Mouse (Mus musculus) B cell, adult 2 months (primary cell): ENCODE data around the gene 7530416G11Rik.

Experiments
- DNase-seq, 2 experiments: peaks; one replicate each; pipeline ENCODE4 v3.0.0; 2022

7530416G11Rik gene

GRCm38 (mm10) chr15:85479365-85479764 is 23.7 kb downstream of the 7530416G11Rik start:
- DNase-seq, result no peak

GRCm38 (mm10) chr15:85477584-85477983 is 25.4 kb downstream of the 7530416G11Rik start:
- DNase-seq, result peak; percentile 77 to 82

- DNase-seq, result no peak
Measured at GRCm38 (mm10) chr15:85474697-85475096, 28.3 kb downstream of the 7530416G11Rik start.

- DNase-seq, result no peak
Measured at GRCm38 (mm10) chr15:85469401-85469800, 33.6 kb downstream of the 7530416G11Rik start.

GRCm38 (mm10) chr15:85466456-85467067 is 36.5 kb downstream of the 7530416G11Rik start:
- DNase-seq, result no peak

GRCm38 (mm10) chr15:85464823-85465565 is 38.0 kb downstream of the 7530416G11Rik start:
- no peak for DNase-seq

GRCm38 (mm10) chr15:85464190-85464589 is 38.8 kb downstream of the 7530416G11Rik start:
- no peak for DNase-seq

- DNase-seq, result no peak
Measured at GRCm38 (mm10) chr15:85463027-85463790, 39.8 kb downstream of the 7530416G11Rik start.

- DNase-seq, result no peak
Measured at GRCm38 (mm10) chr15:85462138-85462537, 40.9 kb downstream of the 7530416G11Rik start.

GRCm38 (mm10) chr15:85461541-85461940 is 41.5 kb downstream of the 7530416G11Rik start:
- DNase-seq, result no peak

GRCm38 (mm10) chr15:85458631-85459082 is 44.4 kb downstream of the 7530416G11Rik start:
- DNase-seq, result no peak

- no peak for DNase-seq
Measured at GRCm38 (mm10) chr15:85457838-85458237, 45.2 kb downstream of the 7530416G11Rik start.

- no peak for DNase-seq
Measured at GRCm38 (mm10) chr15:85456891-85457290, 46.1 kb downstream of the 7530416G11Rik start.

- DNase-seq, result no peak
Measured at GRCm38 (mm10) chr15:85446652-85447051, 56.4 kb downstream of the 7530416G11Rik start.
